Mouse (Mus musculus) ES-E14 (cell line): ENCODE data around the gene Ap3b1. TPM values are rescaled to one million over a fixed set of nuclear protein-coding genes. Genes with fewer than 3 reads are reported as not detected.
A peak's percentile ranks its signal among the peaks of the same experiment; 100 is the strongest.
"Not testable (repeated sequence)": the region's sequence is repeated elsewhere in the genome, so short reads cannot be mapped to it uniquely, and the experiment has no call there.

Experiments used
- DNase-seq: peaks from one replicate; pipeline ENCODE4 v3.0.0-alpha.2; 2013; ENCODE audit warnings: low read depth, low spot score
- H3K27ac ChIP-seq: 2 replicates; pipeline ENCODE4 v1.5.1; 2012; ENCODE audit warnings: low read depth, mild to moderate bottlenecking, low read length, moderate library complexity, mixed read lengths; ENCODE audit not compliant: poor library complexity, insufficient read depth, severe bottlenecking
- H3K36me3 ChIP-seq: 2 replicates; pipeline ENCODE4 v1.6.1; 2012; ENCODE audit warnings: mild to moderate bottlenecking, low read length, moderate library complexity, mixed read lengths; ENCODE audit not compliant: control insufficient read depth, poor library complexity, insufficient read depth, severe bottlenecking
- H3K4me1 ChIP-seq, 2 experiments: fragments of 150-350 bp in 1 of 2; sonication (generic) in 1 of 2; 2 replicates each; pipeline ENCODE4 v1.6.1; 2012; ENCODE audit warnings: low read length in 2 of 2, mild to moderate bottlenecking in 1 of 2, mixed read lengths in 1 of 2; ENCODE audit not compliant: control insufficient read depth in 2 of 2, insufficient read depth in 2 of 2, poor library complexity in 1 of 2
- H3K4me3 ChIP-seq, 2 experiments: fragments of 150-350 bp in 1 of 2; sonication (generic) in 1 of 2; 2 replicates each; pipeline ENCODE4 v1.5.1; 2012; ENCODE audit warnings: low read length in 2 of 2, low read depth in 1 of 2, mild to moderate bottlenecking in 1 of 2, mixed read lengths in 1 of 2; ENCODE audit not compliant: insufficient read depth in 1 of 2, poor library complexity in 1 of 2, severe bottlenecking in 1 of 2
- H3K9ac ChIP-seq: 2 replicates; pipeline ENCODE4 v1.6.1; 2012; ENCODE audit warnings: low read depth, mild to moderate bottlenecking, low read length, mixed read lengths; ENCODE audit not compliant: poor library complexity, insufficient read depth, severe bottlenecking
- H3K9me3 ChIP-seq: fragments of 150-350 bp; sonication (generic); 2 replicates; pipeline ENCODE4 v1.6.1; 2012; ENCODE audit warnings: low read depth, mild to moderate bottlenecking, low read length; ENCODE audit not compliant: control insufficient read depth, insufficient read depth
- CHD2 ChIP-seq: IDR thresholded peaks from 2 replicates; pipeline ENCODE4 v1.6.1; 2014; ENCODE audit warnings: mild to moderate bottlenecking, low read depth, low read length, inconsistent platforms
- HCFC1 ChIP-seq: IDR thresholded peaks from 2 replicates; pipeline ENCODE4 v1.6.1; 2012; ENCODE audit warnings: low read length, inconsistent platforms, borderline replicate concordance; ENCODE audit not compliant: insufficient read depth
- MAFK ChIP-seq: IDR thresholded peaks from 2 replicates; pipeline ENCODE4 v1.6.1; 2014; ENCODE audit warnings: mild to moderate bottlenecking, low read depth, low read length, inconsistent platforms; ENCODE audit not compliant: insufficient read depth
- ZC3H11A ChIP-seq: IDR thresholded peaks from 2 replicates; pipeline ENCODE4 v1.6.1; 2012; ENCODE audit warnings: low read depth, mild to moderate bottlenecking, inconsistent platforms, low read length, borderline replicate concordance
- ZNF384 ChIP-seq: IDR thresholded peaks from 2 replicates; pipeline ENCODE4 v1.6.1; 2012; ENCODE audit warnings: low read depth, low read length, inconsistent platforms
- in situ Hi-C, 2 experiments: fragments of 600-800 bp; cut with MboI; formaldehyde crosslinking; loops; one replicate each; pipeline ENCODE4 v1.15.1; 2025; ENCODE audit warnings: low sequenced_read_pairs in 2 of 2, inconsistent platforms in 1 of 2; ENCODE audit not compliant: unreplicated experiment in 2 of 2
- total RNA-seq: library from RNA; depleted of rRNA; stranded (reverse); fragments of 300-350 nt; gene quantifications from 2 replicates; pipeline ENCODE4 v1.2.3, GENCODE M21; 2012; rRNA removed

Gene Ap3b1
- total RNA-seq: 32.9 and 33.2 TPM in 2 replicates

DNA sequence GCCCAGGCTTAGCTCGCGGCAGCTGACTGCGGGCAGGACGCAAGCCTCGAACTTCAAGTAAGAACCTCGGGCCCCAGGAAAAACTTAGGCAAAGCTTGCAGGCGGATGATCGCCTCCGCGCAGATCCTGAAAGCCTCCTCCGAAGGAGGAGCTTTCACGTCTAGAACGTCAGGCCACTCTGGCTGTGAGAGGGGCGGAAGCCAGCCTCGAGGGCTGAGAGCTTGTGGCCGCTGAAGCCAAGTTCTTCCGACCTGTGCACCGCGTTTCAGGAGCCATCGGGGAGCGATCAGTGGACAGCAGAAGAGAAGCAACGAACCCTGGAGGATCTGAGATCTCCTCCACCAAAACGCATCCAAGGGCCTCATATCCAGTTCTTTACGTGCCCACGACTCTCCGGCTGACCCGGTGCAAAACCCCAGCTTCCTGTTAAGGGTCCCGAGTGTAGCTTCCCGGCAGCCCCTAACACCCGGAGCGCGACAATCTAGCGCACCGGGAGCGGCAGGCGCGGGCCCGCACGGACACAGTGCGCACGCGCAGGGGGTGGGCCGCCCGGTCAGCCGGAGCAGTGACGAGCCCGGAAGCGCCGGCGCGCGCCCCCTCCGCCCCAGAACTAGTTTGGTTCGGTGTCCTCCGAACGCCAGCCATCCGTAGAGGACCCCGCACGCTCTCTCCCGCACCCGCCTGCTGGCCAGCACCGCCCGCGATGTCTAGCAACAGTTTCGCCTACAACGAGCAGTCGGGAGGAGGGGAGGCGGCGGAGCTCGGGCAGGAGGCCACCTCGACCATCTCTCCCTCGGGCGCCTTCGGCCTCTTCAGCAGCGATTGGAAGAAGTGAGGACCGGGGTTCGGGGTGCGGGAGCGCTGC is at the start of gene Ap3b1:
TSS of gene Ap3b1 (plus strand) at position 560 of the 865 bp plus-strand sequence.
- peak; percentile 64 for DNase-seq
- Histone ChIP-seq H3K4me1 (peaks cover 2 to 8% of the 10 kb centered on the region in 2 experiments), H3K36me3 (peaks cover 3% of the 10 kb centered on the region; the same call in 1 of the 2 replicates), H3K9me3 (no peaks in the 10 kb centered on the region), H3K9ac (peak within 1 kb of the TSS; percentile 94), H3K27ac (peak within 1 kb of the TSS; percentile 38), H3K4me3 (peak within 1 kb of the TSS; percentile 98 to 99)
- in situ Hi-C loops: no loop called here
- no peak for TF ChIP-seq ZNF384
- TF ChIP-seq ZC3H11A: no peak
- TF ChIP-seq MAFK: no peak
- TF ChIP-seq HCFC1: peak; percentile 69; the same call in 1 of the 2 replicates

DNA sequence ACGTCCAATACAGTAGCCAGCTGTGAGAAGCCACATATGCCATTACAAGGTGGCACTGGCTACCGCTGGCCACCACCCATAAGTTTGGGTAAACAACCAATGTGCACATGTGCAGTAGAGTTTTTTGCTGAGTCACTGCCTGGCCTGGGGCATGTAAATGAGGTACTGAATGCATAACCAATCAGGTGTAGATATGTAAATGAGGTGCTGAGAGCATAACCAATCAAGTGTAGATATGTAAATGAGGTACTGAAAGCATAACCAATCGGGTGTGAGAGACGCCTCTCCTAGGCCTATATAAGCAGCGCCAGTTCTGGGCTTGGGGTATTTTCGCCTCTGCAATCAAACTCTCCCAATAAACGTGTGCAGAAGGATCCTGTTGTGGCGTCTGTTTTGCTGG is 45.9 kb upstream of the Ap3b1 start:
- H3K4me1 ChIP-seq, H3K9ac ChIP-seq, in situ Hi-C loops, DNase-seq, H3K4me3 ChIP-seq, H3K9me3 ChIP-seq, H3K36me3 ChIP-seq: not testable (repeated sequence)
- H3K27ac ChIP-seq: peak overlapping the region; percentile 54; the same call in 1 of the 2 replicates
- peak; percentile 86 for TF ChIP-seq MAFK

DNA sequence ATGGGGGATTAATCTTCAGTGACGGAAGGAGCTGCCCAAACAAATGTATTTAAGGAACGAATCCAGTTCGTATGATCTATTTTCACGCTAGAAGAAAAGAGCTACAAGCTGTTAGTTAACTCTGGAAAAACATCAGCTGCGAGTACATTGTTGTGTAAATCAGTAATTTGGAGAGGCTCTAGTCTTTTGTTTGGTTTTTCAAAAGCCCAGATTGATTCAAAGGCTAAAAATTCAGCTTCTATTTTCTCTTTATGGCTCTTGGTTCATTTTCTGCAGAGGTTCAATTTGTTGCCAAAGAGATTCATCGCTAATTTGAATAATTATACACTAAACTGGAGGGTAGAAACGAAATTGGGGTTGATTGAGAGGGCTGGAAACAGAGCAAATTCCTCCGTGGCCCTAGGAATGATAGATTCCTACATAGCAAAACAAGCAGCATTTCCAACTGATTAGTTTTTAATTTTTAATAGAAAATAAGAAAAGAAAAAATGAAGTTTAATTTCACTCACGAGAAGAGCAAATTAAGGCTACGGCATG is 41.7 kb upstream of the Ap3b1 start:
- Histone ChIP-seq H3K9me3 (no peaks in the 10 kb centered on the region), H3K9ac (no peak overlapping the region), H3K4me3 (no peak overlapping the region), H3K36me3 (no peaks in the 10 kb centered on the region), H3K4me1 (peaks cover 0 to 3% of the 10 kb centered on the region in 2 experiments; a peak in 1 of 4 replicates), H3K27ac (no peak overlapping the region)
- no peak for TF ChIP-seq ZNF384
- no peak for DNase-seq
- in situ Hi-C loops: no loop called here

DNA sequence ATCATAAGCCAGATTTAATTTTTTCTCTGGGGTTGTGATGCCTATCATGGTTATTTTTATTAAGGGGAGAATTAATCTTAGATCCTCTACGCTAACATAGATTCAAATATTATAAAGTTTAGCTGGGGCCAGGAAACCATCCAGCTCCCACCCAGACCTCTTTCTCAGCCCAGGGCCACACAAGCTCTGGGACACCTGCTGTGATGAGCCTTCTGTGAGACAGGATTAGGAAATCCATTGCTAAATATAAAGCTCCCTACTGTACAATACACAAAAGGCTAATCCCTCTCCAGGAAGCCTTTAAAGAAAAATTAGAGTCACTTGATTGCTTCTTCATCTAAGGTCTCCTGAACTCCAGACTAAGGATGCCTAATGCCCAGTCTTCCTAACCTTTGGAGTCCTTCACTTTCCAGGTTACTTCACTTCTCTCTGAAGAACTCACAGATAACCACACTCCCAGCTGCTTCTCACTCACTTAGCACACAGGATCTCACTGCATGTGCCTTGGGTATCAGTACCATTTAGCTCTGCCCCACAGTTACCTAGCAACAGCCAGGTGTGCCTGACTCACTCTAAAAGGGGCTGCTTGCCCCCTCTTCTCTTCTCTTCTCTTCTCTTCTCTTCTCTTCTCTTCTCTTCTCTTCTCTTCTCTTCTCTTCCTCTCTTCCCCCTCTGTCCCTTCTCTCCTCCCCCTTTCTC is 37.5 kb upstream of the Ap3b1 start:
- Histone ChIP-seq H3K36me3 (no peaks in the 10 kb centered on the region; the same call in 1 of the 2 replicates), H3K4me1 (peaks cover 0 to 5% of the 10 kb centered on the region in 2 experiments; a peak in 1 of 4 replicates), H3K27ac (no peak overlapping the region), H3K4me3 (no peak overlapping the region), H3K9me3 (no peaks in the 10 kb centered on the region), H3K9ac (no peak overlapping the region)
- no peak for DNase-seq
- in situ Hi-C loops: no loop called here
- TF ChIP-seq CHD2 (no peak), ZC3H11A (no peak), ZNF384 (no peak)
